Mouse (Mus musculus) gastrocnemius, postnatal 4 days (tissue): Measurements from ENCODE around the gene Gck. TPM values are rescaled to one million over a fixed set of nuclear protein-coding genes. Genes with fewer than 3 reads are reported as not detected.
"Not testable (repeated sequence)": the region's sequence is repeated elsewhere in the genome, so short reads cannot be mapped to it uniquely, and the experiment has no call there.

Source experiments
- DNase-seq, 2 experiments: peaks; one replicate each; pipeline ENCODE4 v3.0.0; 2021 to 2022; ENCODE audit warnings: low spot score in 2 of 2, mixed read lengths in 2 of 2
- total RNA-seq, 2 experiments: library from RNA; stranded (reverse); gene quantifications; 2 replicates each; pipeline ENCODE4 v1.2.3; 2021

Gene Gck
- total RNA-seq, 2 experiments from 2014 or later: not detected

- peak; percentile 96 to 98 for DNase-seq
Observed at GRCm38 (mm10) chr11:5955546-5956276, 5.8 kb upstream of the Gck start, which contains the start of gene Ykt6. Gene Ykt6 (plus strand): TSS chr11:5955693.

GRCm38 (mm10) chr11:5954965-5955504 is 5.2 kb upstream of the Gck start:
- peak in 1 of 2 experiments; percentile 48 for DNase-seq

GRCm38 (mm10) chr11:5954435-5954834 is 4.6 kb upstream of the Gck start:
- no peak for DNase-seq

- DNase-seq: no peak
Observed at GRCm38 (mm10) chr11:5953130-5953765, 3.4 kb upstream of the Gck start.

GRCm38 (mm10) chr11:5952501-5952900 is 2.6 kb upstream of the Gck start:
- no peak for DNase-seq

- DNase-seq: no peak
Observed at GRCm38 (mm10) chr11:5948546-5949250, 1.2 kb downstream of the Gck start.

- no peak for DNase-seq
Observed at GRCm38 (mm10) chr11:5947796-5948195, 2.1 kb downstream of the Gck start.

- no peak for DNase-seq
Observed at GRCm38 (mm10) chr11:5945096-5945495, 4.8 kb downstream of the Gck start.

- DNase-seq: no peak
Observed at GRCm38 (mm10) chr11:5942966-5943365, 6.9 kb downstream of the Gck start.

GRCm38 (mm10) chr11:5934531-5934930 is 15.3 kb downstream of the Gck start:
- DNase-seq: not testable (repeated sequence)

- not testable (repeated sequence) for DNase-seq
Observed at GRCm38 (mm10) chr11:5931947-5932346, 17.9 kb downstream of the Gck start.

GRCm38 (mm10) chr11:5930578-5930977 is 19.3 kb downstream of the Gck start:
- no peak for DNase-seq

GRCm38 (mm10) chr11:5926696-5927220 is 23.1 kb downstream of the Gck start:
- no peak for DNase-seq

- no peak for DNase-seq
Observed at GRCm38 (mm10) chr11:5924699-5925098, 25.2 kb downstream of the Gck start.

GRCm38 (mm10) chr11:5920323-5920960 is 29.4 kb downstream of the Gck start:
- DNase-seq: no peak

GRCm38 (mm10) chr11:5919606-5920005 is 30.3 kb downstream of the Gck start:
- no peak for DNase-seq

- no peak for DNase-seq
Observed at GRCm38 (mm10) chr11:5918111-5918510, 31.8 kb downstream of the Gck start.

GRCm38 (mm10) chr11:5916178-5916548 is 33.7 kb downstream of the Gck start:
- DNase-seq: no peak

GRCm38 (mm10) chr11:5915429-5916177 is 34.3 kb downstream of the Gck start:
- no peak for DNase-seq

GRCm38 (mm10) chr11:5914940-5915339 is 34.9 kb downstream of the Gck start:
- no peak for DNase-seq
